Mouse (Mus musculus) left cerebral cortex, postnatal 14 days (tissue): ENCODE measurements around the gene Sema4b. TPM values are rescaled to one million over a fixed set of nuclear protein-coding genes. Genes with fewer than 3 reads are reported as not detected.

Experiments used
- DNase-seq, 2 experiments: peaks; one replicate each; pipeline ENCODE4 v3.0.0; 2021 to 2022; ENCODE audit warnings: low spot score in 2 of 2, mixed read lengths in 1 of 2
- intact Hi-C: fragments of 180-260 bp; cut with DNase I; formaldehyde crosslinking; loops from one replicate; pipeline ENCODE4 v1.15.1; 2025
- total RNA-seq, 2 experiments: library from RNA; stranded (reverse); gene quantifications; 2 replicates each; pipeline ENCODE4 v1.2.3; 2021

Sema4b gene
- total RNA-seq, 2 experiments from 2014 or later, result 20.0 to 20.7 TPM

- intact Hi-C loops, result no loop called here
- no peak for DNase-seq
Observed at GRCm38 (mm10) chr7:80246859-80247258, 60.2 kb downstream of the Sema4b start.

- no peak for DNase-seq
- intact Hi-C loops, result no loop called here
Observed at GRCm38 (mm10) chr7:80252437-80252836, 65.8 kb downstream of the Sema4b start.

GRCm38 (mm10) chr7:80252886-80253285, 66.2 kb downstream of the Sema4b start:
- intact Hi-C loops, result no loop called here
- no peak for DNase-seq

- DNase-seq, result no peak
- intact Hi-C loops, result no loop called here
Observed at GRCm38 (mm10) chr7:80255981-80256380, 69.3 kb downstream of the Sema4b start.

- no peak for DNase-seq
- intact Hi-C loops, result no loop called here
Observed at GRCm38 (mm10) chr7:80257706-80258105, 71.1 kb downstream of the Sema4b start.

GRCm38 (mm10) chr7:80260625-80261371, 74.2 kb downstream of the Sema4b start, which contains the start of gene Ngrn:
TSS of gene Ngrn (plus strand) at chr7:80261215.
- peak; percentile 86 to 88 for DNase-seq
- intact Hi-C loops, result no loop called here

- peak; percentile 28 to 43 for DNase-seq
- intact Hi-C loops, result no loop called here
Observed at GRCm38 (mm10) chr7:80261372-80261990, 74.8 kb downstream of the Sema4b start.

GRCm38 (mm10) chr7:80264606-80265005, 78.0 kb downstream of the Sema4b start:
- intact Hi-C loops, result no loop called here
- no peak for DNase-seq

- DNase-seq, result no peak
- intact Hi-C loops, result no loop called here
Observed at GRCm38 (mm10) chr7:80267764-80268163, 81.1 kb downstream of the Sema4b start.

GRCm38 (mm10) chr7:80268897-80269750, 82.5 kb downstream of the Sema4b start, which contains the start of gene Vps33b:
TSS of gene Vps33b (plus strand) at chr7:80269649.
- DNase-seq, result peak; percentile 97 to 98
- intact Hi-C loops, result no loop called here

GRCm38 (mm10) chr7:80269751-80270255, 83.2 kb downstream of the Sema4b start:
- intact Hi-C loops, result no loop called here
- peak; percentile 20 to 34 for DNase-seq

GRCm38 (mm10) chr7:80273456-80273855, 86.8 kb downstream of the Sema4b start:
- no peak for DNase-seq
- intact Hi-C loops, result no loop called here

Other genes starting within 250 kb of the Sema4b start
- 10 to 100 TPM; 15.7 to 16.0 TPM for gene Zfp710, start 162.0 kb upstream of the Sema4b start, total RNA-seq
- gene Idh2, start 71.4 kb upstream of the Sema4b start, total RNA-seq, result 10 to 100 TPM; 48.1 to 50.3 TPM
- gene Cib1, start 46.0 kb downstream of the Sema4b start, total RNA-seq, result 10 to 100 TPM; 18.7 to 22.0 TPM
- gene Gdpgp1, start 46.0 kb downstream of the Sema4b start, total RNA-seq, result 1 to 10 TPM; 6.6 to 6.7 TPM
- 1 to 10 TPM in 1 of 2 experiments, under 1 TPM in 1; 0.95 to 1.2 TPM for gene Ttll13, start 59.5 kb downstream of the Sema4b start, total RNA-seq
- gene Ngrn, start 74.4 kb downstream of the Sema4b start, total RNA-seq, result 10 to 100 TPM; 39.9 to 42.4 TPM
- 10 to 100 TPM; 19.3 to 19.6 TPM for gene Vps33b, start 82.8 kb downstream of the Sema4b start, total RNA-seq
- 1 to 10 TPM; 3.2 to 3.8 TPM for gene Prc1, start 107.6 kb downstream of the Sema4b start, total RNA-seq
- 10 to 100 TPM; 11.8 to 12.8 TPM for gene Rccd1, start 137.6 kb downstream of the Sema4b start, total RNA-seq
- 10 to 100 TPM; 44.8 to 49.7 TPM for gene Unc45a, start 154.2 kb downstream of the Sema4b start, total RNA-seq
- 10 to 100 TPM; 42.0 to 53.2 TPM for gene Hddc3, start 156.3 kb downstream of the Sema4b start, total RNA-seq
- gene Man2a2, start 184.5 kb downstream of the Sema4b start, total RNA-seq, result 100 to 1,000 TPM; 114 to 118 TPM
- gene Fes, start 201.1 kb downstream of the Sema4b start, total RNA-seq, result 1 to 10 TPM; 5.6 to 6.7 TPM
- 10 to 100 TPM; 38.8 to 46.2 TPM for gene Furin, start 218.6 kb downstream of the Sema4b start, total RNA-seq